Mouse (Mus musculus) gastrocnemius, adult 2 months (tissue): ENCODE results near the gene Dnajc10. TPM values are rescaled to one million over a fixed set of nuclear protein-coding genes. Genes with fewer than 3 reads are reported as not detected.

Experiments used
- DNase-seq: peaks from one replicate; pipeline ENCODE4 v3.0.0; 2022
- H3K27ac ChIP-seq: fragments of 200-600 bp; 2 replicates; pipeline ENCODE4 v1.8.1; 2022; ENCODE audit warnings: mild to moderate bottlenecking
- H3K4me3 ChIP-seq: fragments of 200-600 bp; 2 replicates; pipeline ENCODE4 v1.8.1; 2022; ENCODE audit warnings: mild to moderate bottlenecking, moderate library complexity
- CTCF ChIP-seq: fragments of 200-600 bp; IDR thresholded peaks from 2 replicates; pipeline ENCODE4 v1.8.1; 2022; ENCODE audit warnings: antibody characterized with exemption, mild to moderate bottlenecking, moderate library complexity
- intact Hi-C: fragments of 180-260 bp; cut with DNase I; formaldehyde crosslinking; loops from one replicate; pipeline ENCODE4 v1.15.1; 2025
- total RNA-seq, 2 experiments: library from RNA; stranded (reverse); gene quantifications; 2 replicates each; pipeline ENCODE4 v1.2.3; 2021

The Dnajc10 gene
- total RNA-seq, 2 experiments from 2014 or later: 21.0 to 24.9 TPM

DNA sequence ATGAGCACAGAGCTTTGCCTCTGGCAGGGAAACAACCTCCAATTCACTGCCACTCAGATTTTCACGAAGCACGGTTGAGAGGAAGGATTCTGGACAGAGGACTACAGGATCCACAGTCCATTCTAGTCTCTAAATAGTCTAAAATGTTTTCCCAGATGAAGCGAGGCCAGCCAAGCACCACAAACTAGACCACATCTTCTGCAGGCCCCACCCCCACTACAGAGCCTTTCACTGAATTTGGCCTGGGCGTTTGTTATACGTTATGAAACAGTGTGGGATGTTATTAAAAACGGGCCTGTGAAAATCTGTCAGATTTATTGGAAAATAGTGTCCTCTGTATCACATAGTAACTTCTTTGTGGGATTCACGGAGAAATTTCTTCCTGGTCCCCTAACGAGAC is 56.2 kb downstream of the Dnajc10 start:
- intact Hi-C loops: no loop called here
- no peak overlapping the region for H3K4me3 ChIP-seq
- no peak overlapping the region for H3K27ac ChIP-seq
- no peak for TF ChIP-seq CTCF
- no peak for DNase-seq

DNA sequence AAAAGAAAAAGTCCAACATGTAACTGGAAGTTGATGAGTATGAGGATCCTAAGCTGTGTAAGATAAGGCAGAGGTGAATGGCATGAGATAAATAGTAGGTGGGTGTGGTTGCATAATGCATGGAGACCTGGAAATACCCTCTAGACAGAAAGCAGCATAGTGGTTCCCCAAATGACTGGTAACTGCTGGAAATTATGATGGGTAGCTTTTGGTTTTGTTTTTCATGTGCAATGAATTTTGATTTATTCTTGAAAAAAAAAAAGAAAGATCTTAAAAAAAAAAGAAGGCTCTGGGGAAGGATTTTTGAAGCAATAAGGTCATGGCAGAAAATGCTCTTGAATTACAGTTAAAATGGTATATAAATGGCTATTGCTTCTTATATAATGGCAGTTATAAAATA is 59.6 kb downstream of the Dnajc10 start:
- intact Hi-C loops: loop anchor here (5.0 kb wide), 1 partner anchor 57 kb away; no protein-coding TSS in a partner anchor
- H3K4me3 ChIP-seq: no peak overlapping the region
- no peak overlapping the region for H3K27ac ChIP-seq
- TF ChIP-seq CTCF: no peak
- DNase-seq: no peak

DNA sequence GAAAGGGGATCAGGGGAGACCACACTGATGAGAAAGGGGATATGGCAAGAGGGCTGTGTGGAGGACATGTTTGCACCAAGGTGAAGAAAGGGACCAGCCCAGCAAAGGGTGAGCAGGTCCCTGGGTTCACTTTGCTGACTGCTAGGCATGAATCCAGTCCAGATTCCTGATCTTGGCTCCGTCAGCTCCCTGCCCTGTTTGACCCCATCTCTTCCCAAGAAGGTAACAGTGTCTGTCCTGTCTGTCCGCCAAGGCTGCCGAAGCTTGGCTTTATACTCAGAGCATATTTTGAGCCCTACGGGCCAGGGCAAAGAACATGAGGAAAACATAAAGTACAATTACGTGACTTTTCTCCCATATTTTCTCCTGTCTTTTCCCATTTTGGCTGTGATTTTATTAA is 64.6 kb downstream of the Dnajc10 start:
- H3K27ac ChIP-seq: peak overlapping the region; percentile 51
- no peak overlapping the region for H3K4me3 ChIP-seq
- no peak for TF ChIP-seq CTCF
- intact Hi-C loops: loop anchor here (5.0 kb wide), 2 partner anchors 52 to 107 kb away; no protein-coding TSS in a partner anchor
- peak; percentile 72 for DNase-seq

DNA sequence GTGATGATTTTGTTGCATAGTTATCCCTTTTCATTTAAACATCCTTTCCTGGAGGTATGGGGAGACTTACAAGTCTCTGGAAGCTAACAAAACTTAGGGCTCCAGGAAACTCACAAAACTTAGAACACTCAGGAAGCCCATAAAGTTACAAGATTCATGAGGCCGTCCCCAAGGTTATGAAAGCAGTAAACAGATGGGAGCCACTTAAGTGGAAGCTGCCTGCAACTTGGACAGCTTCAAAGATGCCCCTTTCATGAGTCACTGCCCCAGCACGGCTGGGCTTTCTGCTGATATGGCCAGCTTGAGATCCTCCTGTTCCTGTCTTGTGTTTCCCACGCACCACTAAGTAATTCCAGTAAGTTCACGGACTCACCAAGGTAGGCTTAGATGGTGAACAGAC is 69.2 kb downstream of the Dnajc10 start:
- intact Hi-C loops: loop anchor here (5.0 kb wide), 1 partner anchor 103 kb away; no protein-coding TSS in a partner anchor
- no peak for DNase-seq
- TF ChIP-seq CTCF: no peak
- no peak overlapping the region for H3K27ac ChIP-seq
- H3K4me3 ChIP-seq: no peak overlapping the region

DNA sequence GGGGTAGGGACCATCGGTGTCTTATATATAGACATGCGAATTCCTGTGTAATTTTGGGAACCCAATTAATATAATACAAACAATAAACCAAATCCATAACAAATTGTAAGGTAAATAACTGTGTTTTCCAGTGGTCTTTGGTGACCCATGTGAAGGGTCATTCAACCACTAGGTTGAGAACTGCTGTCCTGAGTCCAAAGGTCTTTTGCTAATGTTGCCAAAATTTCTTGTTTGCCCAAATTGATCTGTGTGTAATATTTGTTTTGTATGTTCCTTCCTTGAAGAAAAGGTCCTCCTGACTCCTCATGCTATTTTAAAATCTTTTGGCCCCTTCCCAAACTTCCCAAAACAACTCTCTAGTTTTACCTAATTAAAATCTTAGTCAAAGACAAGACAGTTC is 71.0 kb downstream of the Dnajc10 start:
- Histone ChIP-seq H3K27ac (no peak overlapping the region), H3K4me3 (no peak overlapping the region)
- intact Hi-C loops: no loop called here
- no peak for TF ChIP-seq CTCF
- no peak for DNase-seq

DNA sequence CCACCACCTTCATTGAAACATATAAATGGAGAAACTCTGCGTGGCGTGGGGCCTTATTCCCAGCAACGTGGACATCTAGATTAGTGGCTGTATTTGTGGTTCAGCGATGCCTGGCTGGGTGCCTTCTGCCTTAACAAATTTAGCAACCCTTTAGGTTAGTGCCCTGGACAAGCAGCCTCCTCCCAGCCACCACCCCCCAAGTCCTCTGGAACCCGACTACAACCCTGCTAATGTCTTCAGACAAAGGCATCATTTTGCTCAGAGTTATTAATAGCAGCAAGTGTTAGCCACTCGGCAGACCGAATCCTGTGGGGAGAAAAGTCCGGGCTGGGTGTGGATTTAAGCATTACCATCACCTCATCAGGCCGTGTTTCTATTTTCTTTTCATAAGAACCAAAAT is 72.4 kb downstream of the Dnajc10 start:
- Histone ChIP-seq H3K4me3 (no peak overlapping the region), H3K27ac (no peak overlapping the region)
- no peak for TF ChIP-seq CTCF
- DNase-seq: peak; percentile 23
- intact Hi-C loops: no loop called here

DNA sequence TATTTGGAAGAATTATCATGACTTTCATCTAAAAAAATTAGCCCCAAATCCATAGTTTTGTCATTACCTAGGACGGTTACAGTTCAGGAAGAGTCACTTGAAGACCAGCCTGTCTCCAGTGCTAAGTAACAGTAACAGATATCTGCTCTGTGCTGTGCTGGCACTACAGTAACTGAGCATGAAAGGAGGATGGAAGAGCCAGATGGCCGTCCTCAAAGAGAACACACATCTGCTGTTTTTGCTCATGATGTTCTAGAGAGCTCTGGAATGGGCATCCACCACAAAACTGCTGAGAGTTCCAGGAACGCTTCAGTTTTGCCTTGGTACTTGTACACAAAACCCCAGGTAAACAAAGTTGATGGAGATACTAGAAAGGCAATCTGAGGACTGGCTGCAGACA is 73.1 kb downstream of the Dnajc10 start:
- Histone ChIP-seq H3K27ac (no peak overlapping the region), H3K4me3 (no peak overlapping the region)
- intact Hi-C loops: no loop called here
- TF ChIP-seq CTCF: no peak
- no peak for DNase-seq

DNA sequence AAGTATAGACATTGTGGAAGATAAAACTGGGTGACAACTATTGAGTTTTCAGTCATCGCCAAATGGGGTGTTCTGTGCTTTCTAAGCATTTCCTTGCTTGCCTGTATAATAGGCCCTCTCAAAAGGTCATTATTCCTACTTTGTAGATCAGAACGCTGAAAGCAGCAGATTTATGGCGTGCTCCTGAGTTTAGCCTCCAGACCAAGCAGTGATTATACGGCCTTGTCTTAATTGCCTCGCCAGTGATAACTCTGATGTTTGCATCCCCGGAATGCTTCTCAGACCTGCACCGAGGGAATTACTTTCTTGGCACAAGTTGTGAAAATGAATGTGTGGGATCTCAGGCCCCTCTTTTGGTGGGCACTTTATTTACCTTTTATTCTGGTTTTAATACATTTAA is 80.8 kb downstream of the Dnajc10 start:
- Histone ChIP-seq H3K4me3 (no peak overlapping the region), H3K27ac (no peak overlapping the region)
- intact Hi-C loops: no loop called here
- no peak for TF ChIP-seq CTCF
- no peak for DNase-seq

DNA sequence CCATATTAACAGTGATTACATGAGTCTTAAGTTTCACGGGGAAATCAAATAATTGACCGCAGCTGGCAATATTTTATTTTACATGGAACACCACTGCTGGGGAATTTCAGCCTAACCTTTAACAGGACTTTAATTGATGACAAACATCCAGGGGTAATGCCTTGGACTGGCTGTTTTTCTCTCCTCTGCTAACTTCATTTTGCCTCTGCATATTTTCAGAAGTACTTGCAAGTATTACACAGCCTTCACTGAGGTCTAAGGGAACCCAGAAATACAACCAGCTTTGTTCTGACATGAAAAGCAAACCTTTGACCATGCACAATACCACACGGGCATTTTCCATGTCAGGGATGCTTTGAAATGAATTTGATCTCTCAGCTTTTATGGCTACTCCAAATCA is 81.6 kb downstream of the Dnajc10 start:
- intact Hi-C loops: no loop called here
- no peak for DNase-seq
- Histone ChIP-seq H3K4me3 (no peak overlapping the region), H3K27ac (no peak overlapping the region)
- TF ChIP-seq CTCF: no peak

DNA sequence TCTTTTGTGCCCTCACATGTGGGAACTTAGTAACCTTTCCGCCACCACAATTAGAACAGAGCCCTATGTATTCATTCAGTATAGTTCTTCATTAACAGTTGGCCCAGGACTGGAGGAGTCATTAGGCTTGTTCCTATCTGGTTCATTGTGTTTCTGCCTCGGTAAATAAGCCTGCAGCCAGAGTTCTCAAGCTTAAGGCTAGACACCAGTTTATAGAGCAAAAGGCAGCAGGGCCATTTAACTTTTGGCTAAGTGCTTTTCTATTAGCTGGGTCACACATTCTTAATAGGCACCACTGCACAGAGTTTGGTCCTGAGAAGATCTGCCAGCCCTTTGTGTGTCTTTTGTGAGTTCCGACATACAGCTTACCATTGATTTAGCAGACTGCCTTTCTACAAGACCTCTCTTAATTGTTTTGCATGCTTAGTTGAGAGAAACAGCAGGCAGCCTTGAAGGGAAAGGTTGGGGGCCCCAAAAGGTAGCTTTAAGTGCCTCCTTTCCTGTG is 83.4 kb downstream of the Dnajc10 start:
- H3K27ac ChIP-seq: no peak overlapping the region
- intact Hi-C loops: no loop called here
- H3K4me3 ChIP-seq: no peak overlapping the region
- no peak for DNase-seq
- no peak for TF ChIP-seq CTCF

Other genes starting within 250 kb of the Dnajc10 start
- 1 to 10 TPM; 1.6 to 2.4 TPM for gene Pde1a, start 186.0 kb upstream of the Dnajc10 start, total RNA-seq
- gene Prdx6b, start 23.0 kb upstream of the Dnajc10 start, total RNA-seq: not detected
- gene Frzb, start 132.2 kb downstream of the Dnajc10 start, total RNA-seq: 10 to 100 TPM in 1 of 2 experiments, 1 to 10 TPM in 1; 6.7 to 28.1 TPM